Mouse (Mus musculus): ENCODE data around the gene Tha1. TPM values are rescaled to one million over a fixed set of nuclear protein-coding genes. Genes with fewer than 3 reads are reported as not detected.

Gene Tha1
- polyA plus RNA-seq (2017; shearing (Covaris generic)): 9.5 TPM

GRCm38 (mm10) chr11:117872861-117873608 is at the start of gene Tha1:
Gene Tha1 (minus strand): TSS chr11:117873481.

DNA sequence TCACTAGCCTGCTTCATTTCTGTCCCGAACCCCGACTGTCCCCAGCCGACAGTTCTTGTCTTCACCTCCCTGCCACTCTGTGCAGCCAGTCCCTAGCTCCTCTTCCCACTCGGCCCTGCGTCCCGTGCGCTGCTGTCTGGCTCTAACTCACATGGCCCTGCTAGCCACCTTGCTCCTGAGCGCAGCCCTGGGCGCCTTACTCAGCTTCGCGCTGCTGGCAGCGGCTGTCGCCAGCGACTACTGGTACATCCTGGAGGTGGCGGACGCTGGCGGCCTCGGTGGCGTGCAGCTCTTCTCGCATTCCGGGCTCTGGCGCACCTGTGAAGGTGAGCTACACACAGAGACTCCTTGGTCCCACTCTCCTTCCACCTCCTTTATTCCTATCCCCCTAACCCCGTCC is 12.7 kb downstream of the Tha1 start, which contains the start of gene Tmem235:
Tmem235 (plus strand) TSS at position 152 of the 400 bp plus-strand sequence.

DNA sequence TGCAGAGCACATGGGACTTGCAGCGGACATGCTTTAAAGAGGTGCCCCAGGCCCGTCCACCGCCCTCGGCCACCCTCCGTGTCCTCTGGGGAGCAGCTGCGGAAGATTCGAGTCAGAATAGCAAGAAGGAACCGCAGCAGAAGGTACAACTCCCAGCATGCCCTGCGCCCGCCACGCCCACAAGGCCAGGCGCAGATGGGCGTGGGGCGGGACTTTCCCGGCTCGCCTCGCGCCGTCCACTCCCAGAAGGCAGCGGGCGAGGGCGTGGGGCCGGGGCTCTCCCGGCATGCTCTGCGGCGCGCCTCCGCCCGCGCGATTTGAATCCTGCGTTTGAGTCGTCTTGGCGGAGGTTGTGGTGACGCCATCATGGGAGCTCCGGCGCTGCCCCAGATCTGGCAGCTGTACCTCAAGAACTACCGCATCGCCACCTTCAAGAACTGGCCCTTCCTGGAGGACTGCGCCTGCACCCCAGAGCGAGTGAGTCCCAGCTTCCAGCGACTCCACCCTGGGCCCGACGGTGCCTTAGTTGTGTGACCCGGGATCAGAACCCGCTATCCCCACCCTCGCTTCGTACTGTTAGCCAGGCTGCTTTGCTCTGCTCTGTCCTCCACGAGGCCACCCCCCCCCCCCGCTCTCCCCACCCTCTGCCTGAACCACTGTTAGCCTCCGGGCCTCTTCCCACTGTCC is 24.2 kb downstream of the Tha1 start, which contains the start of gene Birc5:
Birc5 (plus strand) TSS at position 267 of the 687 bp plus-strand sequence.

GRCm38 (mm10) chr11:117825333-117826101 is 47.8 kb downstream of the Tha1 start, which contains the start of the genes Afmid and Tk1:
Gene Afmid (plus strand): TSS chr11:117825924.
Gene Tk1 (minus strand): TSS chr11:117826092.

Other genes starting within 250 kb of the Tha1 start
- gene Tnrc6c, start 219.2 kb downstream of the Tha1 start, polyA plus RNA-seq (2017; shearing (Covaris generic)): 19.1 TPM
- gene Tmc8, start 91.4 kb downstream of the Tha1 start, polyA plus RNA-seq (2017; shearing (Covaris generic)): 41.4 TPM
- 111 TPM for gene Tmc6, start 91.3 kb downstream of the Tha1 start, polyA plus RNA-seq (2017; shearing (Covaris generic))
- gene 6030468B19Rik, start 75.8 kb downstream of the Tha1 start, polyA plus RNA-seq (2017; shearing (Covaris generic)): not detected
- gene Gm20708, start 63.8 kb downstream of the Tha1 start, polyA plus RNA-seq (2017; shearing (Covaris generic)): 1.7 TPM
- gene Syngr2, start 63.8 kb downstream of the Tha1 start, polyA plus RNA-seq (2017; shearing (Covaris generic)): 97.3 TPM
- gene Afmid, start 47.6 kb downstream of the Tha1 start, polyA plus RNA-seq (2017; shearing (Covaris generic)): 17.8 TPM
- 13.2 TPM for gene Tk1, start 47.4 kb downstream of the Tha1 start, polyA plus RNA-seq (2017; shearing (Covaris generic))
- 0.43 TPM for gene Birc5, start 24.2 kb downstream of the Tha1 start, polyA plus RNA-seq (2017; shearing (Covaris generic))
- not detected for gene Tmem235, start 12.7 kb downstream of the Tha1 start, polyA plus RNA-seq (2017; shearing (Covaris generic))
- gene Socs3, start 96.6 kb upstream of the Tha1 start, polyA plus RNA-seq (2017; shearing (Covaris generic)): 515 TPM
- gene Pgs1, start 112.8 kb upstream of the Tha1 start, polyA plus RNA-seq (2017; shearing (Covaris generic)): 44.4 TPM

Data from effector memory CD4-positive, alpha-beta T cell, adult 7 months (primary cell).